Mouse (Mus musculus) liver, adult (tissue): ENCODE data around the gene Slc22a2.

Experiments used
- GATA4 ChIP-seq: IDR thresholded peaks from 2 replicates; pipeline ENCODE4 v1.6.1; 2014; ENCODE audit warnings: mild to moderate bottlenecking, low read length; ENCODE audit not compliant: insufficient replicate concordance

Slc22a2 gene

DNA sequence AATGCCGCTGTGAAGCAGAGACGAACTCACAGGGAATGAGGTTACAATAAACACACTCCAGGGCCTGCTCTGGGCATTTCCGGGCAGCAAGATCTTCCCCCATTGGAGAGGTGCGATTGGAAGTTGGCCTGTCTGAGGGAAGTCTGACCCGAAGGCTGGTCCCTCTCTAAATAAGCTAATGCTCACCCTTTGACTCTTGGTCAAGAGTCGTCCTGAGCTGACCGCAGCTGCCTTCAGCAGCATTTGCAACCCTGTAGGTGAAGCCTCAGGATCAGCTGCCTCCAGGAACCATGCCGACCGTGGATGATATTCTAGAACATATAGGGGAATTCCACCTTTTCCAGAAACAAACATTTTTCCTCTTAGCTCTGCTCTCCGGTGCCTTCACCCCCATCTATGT is at the start of gene Slc22a2:
TSS of gene Slc22a2 (plus strand) at position 142 of the 400 bp plus-strand sequence.
- TF ChIP-seq GATA4: no peak

DNA sequence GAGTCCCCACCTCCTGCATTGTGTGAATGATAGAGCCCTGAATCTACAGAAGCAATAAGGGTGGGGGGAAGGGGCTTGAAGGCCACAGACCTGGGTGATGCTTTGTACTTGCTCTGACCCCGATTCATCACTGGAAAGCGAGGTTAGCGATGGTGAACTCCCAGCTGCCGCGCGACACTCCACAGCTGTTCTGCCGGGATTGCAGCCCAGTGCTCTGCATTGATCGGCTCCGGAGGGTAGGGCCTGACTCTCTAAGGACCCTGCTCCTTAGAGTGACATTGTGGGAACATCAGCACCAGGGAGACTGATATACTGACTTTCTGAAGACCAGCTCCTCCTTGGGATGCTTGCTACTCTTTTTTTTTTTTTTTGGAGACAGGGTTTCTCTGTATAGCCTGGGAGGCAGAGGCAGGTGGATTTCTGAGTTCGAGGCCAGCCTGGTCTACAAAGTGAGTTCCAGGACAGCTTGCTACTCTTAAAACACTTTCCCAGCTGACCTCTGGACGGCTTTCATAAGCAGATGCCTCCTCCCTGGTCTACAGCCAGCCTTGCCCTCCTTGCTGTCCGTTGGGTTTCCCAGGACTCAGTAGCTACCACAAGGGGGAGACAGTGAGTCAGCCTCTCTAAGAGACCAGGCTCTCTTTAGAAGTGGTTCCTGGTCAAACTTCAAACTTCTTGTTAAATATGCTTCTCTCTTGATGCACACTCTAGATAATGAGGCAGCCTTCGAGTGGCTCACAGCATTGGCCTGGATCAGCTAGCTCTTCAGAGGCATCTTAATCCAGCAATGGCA is 49.4 kb upstream of the Slc22a2 start:
- no peak for TF ChIP-seq GATA4

DNA sequence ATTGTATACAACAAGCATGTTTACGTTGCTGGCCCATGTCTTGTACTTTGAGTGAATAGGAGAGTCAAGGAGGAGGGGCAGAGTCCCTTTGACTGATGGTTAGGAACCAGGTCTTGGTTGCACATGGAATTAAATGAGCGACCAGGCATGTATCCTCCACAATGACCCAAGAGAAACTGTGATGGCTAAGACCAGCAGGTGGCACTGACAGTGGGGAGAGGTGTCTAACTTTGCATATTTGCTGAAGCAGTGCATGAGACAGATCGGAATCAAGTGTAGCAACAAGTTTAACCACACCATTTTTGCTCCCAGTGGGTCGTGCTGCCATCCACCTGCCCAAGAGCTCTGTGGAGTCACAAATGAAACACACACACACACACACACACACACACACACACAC is 21.7 kb upstream of the Slc22a2 start:
- no peak for TF ChIP-seq GATA4

DNA sequence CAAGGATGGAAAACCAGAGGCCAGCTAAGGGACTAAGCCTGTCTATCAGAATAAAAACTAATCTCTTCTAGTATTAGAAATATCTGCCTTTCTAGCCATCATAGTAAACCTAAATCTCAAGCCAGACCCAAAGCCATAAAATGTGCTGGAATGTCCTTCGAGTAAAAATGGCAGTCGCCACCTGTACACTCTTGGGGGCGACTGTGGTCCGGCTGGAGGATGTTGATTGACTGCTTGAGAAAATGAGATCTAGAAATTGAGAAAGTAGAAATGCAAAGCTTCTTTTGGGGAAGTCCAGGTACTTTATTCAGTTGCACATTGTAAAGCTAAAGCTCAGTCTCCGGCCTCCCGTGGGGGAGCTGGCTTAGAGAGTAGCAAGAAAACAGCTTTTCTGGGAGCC is 18.5 kb upstream of the Slc22a2 start:
- no peak for TF ChIP-seq GATA4

DNA sequence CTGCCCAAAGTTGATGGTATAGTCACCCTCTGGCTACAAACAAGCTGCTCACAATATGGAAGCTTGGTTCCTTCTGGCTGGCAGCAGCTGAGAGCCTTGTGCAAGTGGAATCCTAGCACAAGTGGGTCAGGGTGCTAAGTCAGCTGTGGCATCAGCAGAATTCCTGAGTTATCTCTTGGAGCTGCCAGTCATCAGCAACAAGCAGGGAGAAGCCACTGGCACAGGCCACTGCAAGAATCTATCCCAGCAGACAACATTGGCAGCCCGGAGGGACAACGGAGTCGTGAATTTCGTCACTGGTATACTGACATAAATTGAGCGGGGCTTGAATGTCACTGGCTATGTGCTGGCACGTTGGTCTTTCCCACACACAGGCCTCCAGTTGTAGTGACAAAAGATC is 12.6 kb upstream of the Slc22a2 start:
- TF ChIP-seq GATA4: no peak

GRCm38 (mm10) chr17:12571924-12572463 is 11.9 kb upstream of the Slc22a2 start:
- TF ChIP-seq GATA4: no peak

DNA sequence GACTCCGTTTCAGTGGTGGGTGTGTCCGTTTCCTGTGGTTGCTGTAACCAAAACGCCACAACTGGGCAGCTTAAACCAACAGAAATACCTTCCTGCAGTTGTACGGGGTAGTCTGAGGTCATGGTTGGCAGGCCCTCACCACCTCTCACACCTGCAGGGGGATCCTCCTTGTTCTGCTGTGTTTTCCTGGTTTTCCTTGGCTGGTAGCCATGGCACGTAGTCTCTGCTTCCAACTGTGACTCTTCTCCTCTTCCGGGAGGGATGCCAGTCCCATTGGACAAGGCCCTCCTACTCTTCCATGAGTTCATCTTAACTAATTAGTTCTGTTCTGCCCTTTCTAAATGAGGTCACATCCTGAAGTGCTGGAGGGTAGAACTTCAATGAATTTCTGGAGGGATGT is 8.5 kb upstream of the Slc22a2 start:
- no peak for TF ChIP-seq GATA4

GRCm38 (mm10) chr17:12577096-12577495 is 6.8 kb upstream of the Slc22a2 start:
- no peak for TF ChIP-seq GATA4

GRCm38 (mm10) chr17:12585366-12585765 is 1.4 kb downstream of the Slc22a2 start:
- no peak for TF ChIP-seq GATA4

GRCm38 (mm10) chr17:12586966-12587365 is 3.0 kb downstream of the Slc22a2 start:
- TF ChIP-seq GATA4: no peak

DNA sequence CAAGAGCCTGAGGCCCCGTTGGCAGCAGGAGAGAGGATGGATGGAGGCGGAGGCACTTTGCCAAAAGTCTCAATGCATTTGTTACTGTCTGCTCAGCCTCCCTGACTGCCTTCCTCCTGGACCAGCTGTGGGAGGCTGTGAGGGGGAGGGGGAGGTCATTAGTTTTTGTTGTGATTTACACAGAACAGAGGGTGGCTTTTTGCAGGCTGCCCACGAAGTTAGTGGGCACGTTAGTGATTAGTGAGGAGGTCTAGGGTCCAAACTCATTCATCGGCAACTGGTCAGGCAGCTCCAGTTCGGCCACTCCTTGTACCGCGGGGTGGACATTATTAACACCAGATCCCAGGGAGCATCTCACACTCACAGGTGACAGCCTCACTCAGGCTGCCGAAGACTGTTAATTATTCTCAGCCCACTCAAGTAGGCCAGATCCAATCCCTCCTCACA is 4.9 kb downstream of the Slc22a2 start:
- TF ChIP-seq GATA4: no peak

DNA sequence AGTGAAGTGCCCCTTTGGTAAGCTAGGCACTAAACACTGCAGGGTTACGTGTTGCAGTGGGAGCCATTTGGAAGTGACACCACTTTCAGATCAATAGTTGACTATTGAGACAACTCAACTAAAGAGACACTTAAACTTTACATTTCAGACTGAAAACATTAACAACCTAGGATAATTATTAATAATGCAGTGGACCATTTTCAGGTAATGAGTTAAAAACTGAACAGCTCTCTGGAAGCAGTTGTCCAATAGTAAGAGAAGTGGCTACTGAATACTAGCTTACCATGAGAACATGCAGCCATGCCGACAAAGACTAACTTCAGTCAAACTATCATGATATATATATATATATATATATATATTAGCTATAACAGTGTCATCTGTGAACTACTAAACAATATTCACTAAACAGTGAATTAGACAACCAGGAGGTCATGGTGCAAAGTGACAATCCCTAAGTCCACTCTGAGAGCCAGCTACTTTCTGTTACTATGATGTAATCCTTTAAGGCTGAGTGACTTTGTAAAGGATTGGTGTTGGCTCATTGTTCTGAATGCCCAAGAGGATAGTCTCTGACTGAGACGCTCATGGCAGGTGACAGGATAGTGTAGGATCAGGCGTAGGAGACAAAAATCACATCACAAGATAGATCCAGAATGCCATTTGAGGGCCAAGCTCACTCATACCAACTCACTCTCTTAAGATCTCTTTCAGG is 7.1 kb downstream of the Slc22a2 start:
- TF ChIP-seq GATA4: no peak

GRCm38 (mm10) chr17:12595846-12596515 is 12.0 kb downstream of the Slc22a2 start:
- TF ChIP-seq GATA4: no peak

- no peak for TF ChIP-seq GATA4
Observed at GRCm38 (mm10) chr17:12606634-12607033, 22.7 kb downstream of the Slc22a2 start.

GRCm38 (mm10) chr17:12607202-12607601 is 23.3 kb downstream of the Slc22a2 start:
- no peak for TF ChIP-seq GATA4

DNA sequence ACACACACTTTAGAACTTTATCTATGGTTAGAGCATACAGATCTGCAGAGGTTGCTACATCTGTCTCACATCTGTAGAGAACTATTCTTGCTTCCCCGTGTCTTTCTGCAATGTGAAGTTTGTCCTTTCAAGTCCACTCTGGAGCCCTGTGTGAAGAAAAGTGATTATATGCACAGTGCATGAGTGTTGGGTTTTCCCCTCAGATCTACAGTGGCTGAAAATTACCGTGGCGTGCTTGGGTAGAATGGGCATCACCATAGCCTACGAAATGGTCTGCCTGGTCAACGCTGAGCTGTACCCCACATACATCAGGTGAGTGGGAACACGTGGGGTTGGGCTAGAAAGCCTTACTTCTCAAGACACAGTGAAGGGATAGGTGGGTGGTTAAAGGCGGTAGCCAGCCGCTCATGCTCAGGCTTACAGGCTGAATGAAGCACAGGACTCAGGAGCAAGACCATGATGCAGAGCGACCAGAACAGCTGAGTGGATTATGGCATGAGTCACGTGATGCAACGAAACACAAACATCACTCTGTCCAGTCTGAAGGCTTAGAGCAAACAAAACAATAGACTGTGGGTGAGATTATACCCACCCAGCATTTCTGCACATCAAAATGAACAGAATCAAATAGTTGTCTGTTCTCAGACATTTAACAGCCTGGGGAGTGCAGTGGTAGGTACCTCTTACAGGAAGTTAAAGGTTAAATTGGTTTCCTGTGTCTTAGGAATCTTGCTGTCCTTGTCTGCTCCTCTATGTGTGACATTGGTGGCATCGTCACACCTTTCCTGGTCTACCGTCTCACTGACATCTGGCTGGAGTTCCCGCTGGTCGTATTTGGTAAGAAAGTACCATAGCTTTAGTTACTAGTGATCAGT is 30.8 kb downstream of the Slc22a2 start:
- TF ChIP-seq GATA4: no peak
